Mouse (Mus musculus): ENCODE measurements around the gene Slit3.

The Slit3 gene

DNA sequence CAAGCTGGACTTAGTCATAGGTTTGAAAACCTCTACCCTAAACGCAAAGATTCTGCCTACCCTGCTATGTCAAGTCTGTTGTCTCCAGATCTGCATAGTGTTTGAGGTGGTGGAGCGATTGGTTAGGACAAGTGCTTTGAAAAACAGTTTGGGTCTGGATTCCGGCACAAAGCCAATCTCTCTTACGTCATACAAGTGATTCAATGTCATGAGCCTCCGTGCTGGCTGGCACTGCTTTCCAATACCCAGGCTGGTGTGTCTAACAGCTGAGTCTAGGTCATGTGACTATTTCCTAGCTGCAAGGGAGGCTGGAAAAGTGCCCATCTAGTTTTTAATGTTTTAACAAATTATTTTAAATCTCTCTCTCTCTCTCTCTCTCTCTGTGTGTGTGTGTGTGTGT, 196.2 kb downstream of the Slit3 start:
- DNase-seq = no peak

DNA sequence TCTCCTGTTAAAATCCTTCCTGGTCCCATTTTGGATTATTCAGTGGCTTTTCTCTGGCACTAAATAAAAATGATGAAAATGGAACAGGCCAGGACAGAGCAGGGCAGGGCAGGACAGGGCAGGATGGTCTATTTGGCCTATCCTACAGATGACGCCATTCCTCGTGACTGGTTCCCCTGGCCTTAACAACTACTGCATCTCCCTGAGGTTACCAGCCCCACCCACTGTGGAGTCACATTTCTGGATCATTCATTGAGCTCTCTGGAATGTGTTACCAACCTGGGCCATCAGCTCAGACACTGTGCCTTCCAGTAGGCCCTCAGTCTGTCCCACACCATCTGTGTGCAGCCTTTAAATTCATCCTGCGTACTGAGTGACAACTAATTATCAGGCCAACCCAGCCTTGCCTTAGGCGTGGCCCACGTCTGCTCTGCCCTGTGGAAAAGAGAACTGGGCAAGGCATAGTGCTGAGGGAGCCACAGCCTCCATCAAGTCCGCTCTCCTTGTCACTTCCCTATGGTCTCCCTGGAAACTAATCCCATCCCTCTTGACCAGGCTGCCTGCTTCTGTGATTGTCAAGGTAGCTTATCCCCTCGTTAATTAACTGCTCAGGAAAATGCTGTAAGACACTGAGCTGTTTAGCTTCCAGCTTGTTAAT, 196.9 kb downstream of the Slit3 start:
- no peak for DNase-seq

DNA sequence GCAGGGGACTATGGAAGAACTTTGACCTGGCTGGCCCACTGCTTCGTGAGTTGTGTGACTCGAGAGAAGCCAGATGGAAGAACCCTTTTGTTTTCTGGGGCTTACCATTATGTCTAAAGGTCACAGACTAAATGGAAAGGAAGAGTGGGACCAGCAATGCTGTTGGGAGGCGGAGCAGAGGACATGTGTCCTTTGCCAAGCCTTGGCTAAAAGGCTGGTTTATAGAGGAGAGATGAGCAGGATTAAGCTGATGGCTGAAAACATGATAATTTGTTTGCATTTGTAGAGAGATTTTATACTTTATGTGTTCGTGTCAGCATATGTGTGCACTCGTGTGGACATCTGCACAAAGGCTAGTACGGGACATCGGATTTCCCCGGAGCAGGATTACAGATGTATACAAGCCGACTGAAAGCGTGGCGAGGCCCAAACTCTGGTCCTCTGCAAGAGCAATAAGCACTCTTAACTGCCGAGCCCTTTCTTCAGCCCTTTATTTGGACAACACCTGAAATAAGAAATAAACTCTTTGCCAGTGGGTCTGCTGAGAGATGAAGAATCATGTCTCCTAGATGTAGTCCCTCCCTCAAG, 197.5 kb downstream of the Slit3 start:
- DNase-seq = no peak

DNA sequence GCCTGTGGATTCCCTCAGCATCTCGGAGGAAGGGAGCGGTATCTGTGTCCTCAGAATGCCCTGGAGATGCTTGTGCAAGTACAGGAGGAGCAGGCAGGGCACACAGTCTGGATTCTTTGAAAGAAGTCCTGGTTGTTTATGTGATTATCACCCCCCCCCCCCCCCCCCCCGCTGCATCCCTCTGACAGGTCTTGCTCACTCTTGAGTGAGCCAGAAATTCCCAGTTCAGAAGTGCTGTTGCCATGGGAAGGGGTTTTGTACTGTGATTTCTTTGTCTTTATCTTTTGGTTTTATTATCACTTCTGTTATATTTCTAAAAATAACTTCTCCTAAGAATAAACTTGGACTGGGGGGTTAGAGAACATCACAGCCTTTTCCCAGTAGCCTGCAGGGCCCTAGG, 199.5 kb downstream of the Slit3 start:
- DNase-seq = no peak

DNA sequence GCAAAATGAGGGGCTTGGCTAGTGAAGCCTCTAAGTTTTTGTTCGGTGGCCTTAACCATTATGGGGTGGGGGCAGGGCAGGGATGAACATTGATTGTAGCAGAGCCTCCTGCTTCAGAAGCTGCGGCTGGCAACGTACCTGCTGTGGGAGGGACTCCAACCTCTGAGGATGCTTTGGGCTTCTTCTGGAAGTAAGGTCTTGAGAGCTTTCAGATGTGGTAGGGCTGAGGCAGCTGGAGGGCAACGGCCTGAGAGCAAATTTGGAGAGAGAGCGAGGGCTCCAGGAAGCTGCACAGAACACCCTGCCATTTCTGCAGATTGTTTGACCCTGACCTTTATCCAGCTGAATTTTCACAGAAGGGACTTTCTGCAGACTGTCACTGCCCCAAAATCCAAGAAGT, 203.4 kb downstream of the Slit3 start:
- DNase-seq = no peak

DNA sequence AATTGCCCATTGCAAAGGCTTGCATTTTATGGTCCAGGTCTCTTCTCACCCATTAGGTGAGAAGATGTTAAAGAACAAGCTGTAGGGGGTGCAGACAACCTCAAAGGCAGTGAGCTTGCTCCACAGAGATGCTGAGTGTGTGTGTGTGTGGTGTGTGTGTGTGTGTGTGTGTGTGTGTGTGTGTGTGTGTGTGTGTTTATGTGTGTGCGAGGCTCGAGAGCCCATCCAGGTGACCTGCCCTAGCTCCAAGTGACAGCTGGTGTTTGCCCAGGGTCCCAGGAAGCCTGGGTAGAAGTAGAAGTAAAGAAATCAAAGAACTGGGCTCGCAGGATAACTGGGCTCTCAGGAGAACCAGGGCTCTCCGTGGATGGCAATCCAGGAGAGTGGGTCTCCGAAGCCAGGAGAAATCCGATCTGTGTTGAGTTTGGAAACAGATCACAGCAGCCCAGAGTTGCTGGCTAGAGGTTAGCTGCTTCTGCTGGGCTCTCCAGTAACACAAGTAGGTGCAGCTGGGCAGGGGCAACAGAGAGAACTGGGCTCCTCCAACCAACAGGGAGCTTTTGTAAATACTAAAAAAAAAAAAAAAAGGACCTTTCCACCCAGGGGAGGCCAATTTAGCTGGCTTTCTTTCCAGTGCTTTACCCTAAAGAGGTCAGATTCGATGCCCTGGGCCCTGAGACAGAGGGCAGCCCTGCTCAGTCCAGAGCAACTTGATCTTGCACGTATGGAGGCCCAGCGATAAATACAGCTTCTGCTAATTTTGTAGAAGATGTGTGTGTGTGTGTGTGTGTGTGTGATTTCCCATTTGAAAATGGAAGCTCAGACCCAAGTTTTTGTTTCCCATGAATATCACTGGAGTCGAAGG, 204.3 kb downstream of the Slit3 start:
- no peak for DNase-seq

DNA sequence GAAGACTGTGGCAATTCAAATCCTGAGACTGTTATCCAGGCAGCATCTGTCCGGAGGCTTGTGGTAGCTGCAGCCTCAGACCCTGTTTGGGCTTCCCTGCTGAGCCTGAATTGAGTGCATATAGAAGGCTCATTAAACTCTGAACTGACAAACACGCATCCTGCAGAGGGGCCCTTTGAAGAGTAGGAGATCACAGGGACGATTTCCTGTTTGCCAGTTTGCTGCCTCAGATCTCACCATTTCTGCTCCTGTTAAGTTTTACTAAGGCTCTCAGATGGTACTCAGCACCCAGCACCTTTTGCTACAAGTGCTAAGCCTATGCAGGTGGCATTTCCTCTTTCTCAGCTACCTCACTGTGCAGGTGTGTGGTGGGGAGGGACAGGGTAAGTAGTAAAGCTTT, 205.3 kb downstream of the Slit3 start:
- no peak for DNase-seq

DNA sequence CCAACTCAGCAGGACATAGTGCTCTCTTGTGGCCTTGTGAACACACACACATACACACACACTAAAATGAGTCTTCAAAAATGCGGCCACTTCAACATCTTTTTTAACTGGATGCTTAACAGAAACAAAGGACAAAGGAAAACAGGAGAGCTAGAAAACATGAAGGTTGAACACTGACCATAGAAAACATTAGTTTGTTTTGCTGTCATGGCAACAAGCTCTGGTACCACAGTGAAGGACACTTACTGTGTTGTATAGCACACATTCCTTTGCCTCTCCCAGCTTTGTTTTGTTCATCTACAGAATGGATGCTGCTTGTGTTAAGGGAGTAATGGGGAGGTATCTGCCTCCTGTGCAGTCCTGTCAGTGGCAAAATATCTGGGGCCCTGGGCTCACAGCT, 206.9 kb downstream of the Slit3 start:
- no peak for DNase-seq

DNA sequence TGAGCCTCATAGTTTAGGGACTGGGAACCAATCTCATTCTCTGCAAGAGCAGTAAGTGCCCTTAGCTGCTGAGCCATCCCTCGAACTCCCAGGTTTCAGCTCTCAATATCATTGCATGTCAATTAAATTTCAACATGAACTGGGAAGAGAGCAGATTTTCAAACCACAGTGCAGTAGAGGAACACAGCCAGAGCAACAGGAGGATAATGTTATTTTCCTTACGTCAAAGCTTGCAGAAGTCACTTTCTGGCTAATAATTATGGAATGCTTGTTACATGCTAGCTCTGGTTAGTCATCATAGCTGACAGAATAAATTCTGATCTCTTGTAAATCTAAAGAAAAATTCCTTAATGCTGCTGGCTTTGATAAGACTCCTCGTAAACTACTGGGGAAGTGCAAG, 210.5 kb downstream of the Slit3 start:
- DNase-seq = no peak

DNA sequence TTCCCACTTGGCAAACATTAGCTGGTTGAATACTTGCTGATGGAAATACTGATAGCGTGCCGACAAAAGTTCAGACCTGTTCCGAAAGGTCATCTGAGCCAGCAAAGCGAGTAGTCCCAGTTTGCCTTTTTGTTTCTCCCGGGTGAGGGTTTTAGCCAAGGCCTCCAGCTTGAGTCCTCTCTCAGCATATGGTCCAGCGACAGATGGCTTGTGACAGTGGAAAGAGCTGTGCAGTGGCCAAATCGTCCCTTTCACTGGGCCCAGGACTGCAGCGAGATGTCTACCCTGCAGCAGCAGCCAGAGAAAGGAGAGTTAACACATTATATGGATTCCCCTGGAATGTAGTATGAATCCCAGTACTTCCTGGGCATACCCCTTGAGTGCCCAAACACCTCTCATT, 215.5 kb downstream of the Slit3 start:
- no peak for DNase-seq

DNA sequence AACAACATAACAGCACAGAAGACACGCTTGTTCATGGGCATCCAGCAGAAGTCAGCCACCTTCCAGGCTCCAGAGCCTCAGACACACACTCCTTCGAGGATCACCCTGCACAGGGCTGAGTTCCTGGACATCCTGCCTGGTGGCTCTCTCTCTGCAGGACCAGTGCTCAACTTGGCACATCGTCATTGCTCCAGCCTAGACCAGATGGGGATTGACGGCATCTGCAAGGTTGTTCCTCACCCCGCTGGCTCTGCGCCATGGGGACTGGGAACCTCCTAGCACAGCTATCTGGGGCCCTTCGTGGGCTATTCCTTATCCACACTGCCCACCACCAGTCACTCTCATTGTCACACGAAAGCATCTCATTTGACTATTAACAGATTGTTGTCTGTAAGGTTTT, 216.5 kb downstream of the Slit3 start:
- DNase-seq = peak; percentile 4

DNA sequence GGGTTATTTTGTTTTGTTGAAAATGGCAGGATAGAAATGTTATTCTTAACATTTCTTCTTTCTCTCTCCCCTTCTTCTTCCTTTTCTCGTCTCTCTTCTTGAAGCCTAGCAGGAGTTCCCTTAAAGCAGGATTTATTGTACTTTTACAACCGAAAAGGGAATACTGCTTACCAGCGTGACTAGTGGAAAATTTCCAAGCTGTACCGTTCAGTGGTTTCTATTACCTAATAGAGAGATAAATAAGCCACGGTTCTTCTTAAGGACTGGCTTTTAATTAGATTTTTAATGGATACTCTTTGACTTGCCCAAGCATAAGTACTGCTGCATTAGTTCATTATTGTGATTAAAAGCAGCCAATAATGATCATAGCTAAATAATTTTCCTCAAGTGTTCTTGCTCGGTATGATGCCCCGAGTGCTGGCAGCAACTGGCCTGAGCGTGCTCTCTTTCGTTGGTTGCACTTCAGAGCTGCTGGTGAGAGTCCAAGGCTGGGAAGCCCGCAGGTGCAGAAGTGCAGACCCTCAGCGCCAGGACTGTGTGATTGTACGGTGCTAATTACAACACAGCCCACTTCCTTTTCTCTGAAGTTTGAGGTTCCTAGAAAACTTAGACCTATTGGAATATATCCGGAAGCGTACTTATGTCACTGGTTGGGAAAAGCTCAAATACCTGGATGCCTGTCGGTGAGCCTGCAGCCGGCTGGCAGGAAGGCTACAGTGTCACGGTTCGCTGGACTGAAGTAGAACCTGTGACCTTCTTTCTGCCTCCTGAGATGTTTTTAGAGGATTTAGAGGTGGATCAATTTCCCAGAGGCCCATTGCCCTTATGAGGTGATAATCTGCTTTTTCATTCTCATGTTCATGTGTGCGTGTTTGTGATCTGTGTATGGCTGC, 217.1 kb downstream of the Slit3 start:
- peak; percentile 54 for DNase-seq

DNA sequence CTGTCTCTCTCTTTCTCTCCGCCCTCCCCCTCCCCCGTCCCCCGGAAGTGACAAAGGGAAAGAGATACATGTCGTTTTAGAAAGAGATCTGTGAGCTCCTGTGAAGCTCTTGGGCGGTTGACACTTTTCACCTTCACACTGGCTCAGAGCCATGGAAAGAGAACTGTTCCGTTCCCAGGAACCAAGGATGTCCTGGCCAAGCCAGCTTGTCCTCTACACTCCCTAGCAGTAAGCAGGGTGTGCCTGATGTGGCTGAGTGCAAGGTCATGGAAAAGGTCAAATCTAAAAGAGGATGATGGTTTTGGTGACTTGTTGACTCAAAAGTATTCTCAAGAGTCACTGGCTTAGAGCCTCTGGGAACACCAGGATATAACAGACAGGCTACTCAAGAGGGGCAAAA, 219.7 kb downstream of the Slit3 start:
- no peak for DNase-seq

DNA sequence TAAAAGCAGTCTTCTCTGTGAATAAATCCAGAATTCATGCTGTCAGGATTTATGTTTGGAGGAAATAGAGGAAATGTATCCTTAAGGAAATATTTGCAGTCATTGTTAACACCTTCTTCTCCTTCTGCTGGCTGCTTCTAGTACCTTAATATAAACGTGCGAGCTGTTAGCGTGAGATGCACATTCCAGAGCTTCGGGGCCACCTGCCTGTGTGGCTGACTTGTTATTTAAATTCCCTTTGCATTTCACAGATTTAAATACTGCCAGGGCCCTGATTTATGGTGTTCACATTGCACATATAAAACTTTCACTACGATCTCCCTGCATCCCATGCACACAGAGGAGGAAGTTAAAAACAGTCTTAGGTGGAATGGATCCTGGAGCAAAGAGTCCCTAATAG, 221.5 kb downstream of the Slit3 start:
- DNase-seq = no peak

DNA sequence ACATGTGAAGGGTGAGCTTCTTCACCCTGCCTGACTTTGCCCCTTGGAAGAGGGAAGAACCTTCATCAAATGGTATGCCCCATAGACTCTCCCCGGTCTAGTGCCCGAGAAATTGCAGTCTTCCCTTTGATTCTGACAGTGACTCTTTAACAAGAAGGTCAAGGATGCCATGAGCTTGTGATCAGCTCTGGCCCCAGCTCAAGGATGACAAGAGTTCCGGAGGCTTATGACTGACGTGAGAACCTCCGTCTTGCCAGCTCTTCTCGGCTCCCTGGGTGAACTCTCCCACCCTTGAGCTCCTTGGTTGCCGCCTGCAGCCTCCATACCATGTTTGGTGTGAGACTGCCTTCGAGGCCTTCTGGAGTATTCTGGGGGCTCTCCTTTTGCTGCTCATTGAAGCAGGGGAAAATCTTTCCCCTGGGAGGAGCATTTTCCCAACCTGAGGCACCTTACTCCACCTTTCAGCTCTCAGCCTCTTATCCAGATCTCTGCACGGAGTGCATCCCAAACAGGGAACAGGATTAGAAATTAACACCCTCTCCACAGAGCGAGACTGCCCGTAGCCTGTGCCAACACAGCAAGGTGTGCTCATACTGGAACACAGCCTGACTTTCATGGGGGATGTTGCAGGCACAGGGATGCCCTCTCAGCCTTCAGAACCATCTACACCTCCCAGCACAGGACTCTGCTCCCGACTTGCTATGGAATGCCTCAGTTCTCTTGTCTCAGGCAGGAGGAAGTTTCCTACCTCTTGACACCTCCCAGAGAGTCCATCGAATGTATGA, 224.9 kb downstream of the Slit3 start:
- no peak for DNase-seq

DNA sequence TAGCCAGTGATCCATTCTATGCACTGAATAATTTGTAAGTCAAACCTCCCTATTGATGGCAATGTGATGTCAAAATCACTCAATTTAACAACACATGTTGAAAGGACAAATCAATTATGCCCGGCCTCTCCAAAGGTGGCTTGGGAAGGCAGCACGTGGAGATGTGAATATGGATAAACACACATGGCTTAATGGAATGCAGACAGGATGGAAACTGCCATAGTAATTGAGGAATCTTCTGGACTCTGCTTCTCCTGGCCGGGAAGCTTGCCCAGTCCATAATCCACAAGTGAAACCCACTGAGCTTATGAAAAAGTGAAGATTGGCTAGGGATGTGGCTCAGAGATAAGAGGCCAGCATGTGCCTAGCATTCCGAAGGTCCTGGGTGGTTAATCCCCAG, 227.1 kb downstream of the Slit3 start:
- no peak for DNase-seq

DNA sequence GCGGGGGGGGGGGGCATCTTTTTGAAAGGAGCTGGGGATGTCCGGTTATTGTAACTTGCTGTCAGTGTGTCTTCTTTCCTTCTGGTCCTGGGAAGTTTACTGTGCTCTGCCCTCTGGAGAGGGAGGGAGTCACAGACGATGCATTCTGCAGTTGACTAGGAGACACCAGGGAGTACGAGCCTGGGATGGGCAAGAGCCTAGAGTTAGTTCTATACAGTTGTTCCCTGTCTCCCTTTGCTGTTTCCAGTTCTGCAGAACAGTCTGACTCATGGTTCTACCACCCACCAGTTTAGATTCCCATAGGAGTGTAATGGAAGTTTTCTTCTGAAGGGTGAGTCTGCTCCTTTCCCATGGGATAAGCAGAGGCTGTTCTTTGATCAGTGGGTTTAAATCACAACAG, 229.9 kb downstream of the Slit3 start:
- DNase-seq = no peak

DNA sequence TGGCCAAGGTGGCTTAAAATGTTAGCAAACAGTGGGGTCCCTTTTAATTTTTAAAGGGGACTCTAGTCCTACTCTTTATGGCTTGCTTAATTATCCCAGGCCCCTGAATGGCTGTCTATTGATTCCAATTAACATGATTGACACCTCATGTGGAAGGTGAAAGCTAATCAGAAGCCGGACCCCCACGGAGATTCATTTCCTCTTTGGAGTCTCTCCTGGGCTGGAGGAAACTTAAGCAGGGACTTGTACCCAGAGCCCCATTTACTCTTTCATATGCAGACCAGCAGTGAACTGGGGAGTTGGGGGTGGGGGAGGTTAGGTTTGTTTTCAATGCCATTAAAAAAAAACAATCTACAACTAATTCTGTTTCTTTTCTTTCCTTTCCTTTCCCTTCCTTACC, 230.4 kb downstream of the Slit3 start:
- no peak for DNase-seq

DNA sequence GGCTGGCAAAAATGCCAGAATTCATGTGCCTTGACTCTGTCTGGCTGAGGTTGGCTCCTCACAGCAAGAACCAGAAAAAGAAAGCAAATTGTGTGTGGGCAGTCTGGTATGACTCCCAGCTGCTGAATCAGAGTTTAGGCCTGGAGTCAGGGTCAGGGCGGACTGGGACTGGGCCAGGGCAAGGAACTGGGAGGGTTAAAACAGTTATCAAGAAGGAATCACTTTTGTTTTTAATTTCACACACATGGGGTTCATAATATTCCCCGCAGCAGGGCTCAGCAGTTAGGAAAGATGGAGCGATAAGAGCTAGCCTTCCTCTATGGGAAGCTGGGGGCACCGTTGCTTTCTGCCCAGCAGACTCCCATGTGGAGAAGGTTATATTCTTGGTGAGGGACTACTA, 234.8 kb downstream of the Slit3 start:
- no peak for DNase-seq

DNA sequence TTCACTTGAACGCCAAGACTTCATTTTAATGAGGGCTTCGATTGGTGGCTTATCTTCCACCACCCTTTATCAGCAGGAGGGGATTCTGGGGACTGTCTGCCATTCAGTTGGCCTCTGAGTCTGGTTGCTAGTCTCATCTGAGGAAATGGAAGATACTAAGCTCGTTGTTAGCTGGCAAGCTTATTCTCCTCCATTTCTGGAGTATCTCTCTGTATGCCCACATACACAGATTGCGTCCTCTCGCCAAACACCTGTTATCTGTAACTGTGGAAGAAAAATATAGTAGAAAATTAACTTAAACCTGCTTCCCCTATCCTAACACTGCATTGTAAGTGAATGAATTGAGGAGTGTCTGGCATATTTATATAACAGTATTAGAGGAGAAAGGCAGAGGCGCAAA, 240.0 kb downstream of the Slit3 start:
- DNase-seq = no peak

DNA sequence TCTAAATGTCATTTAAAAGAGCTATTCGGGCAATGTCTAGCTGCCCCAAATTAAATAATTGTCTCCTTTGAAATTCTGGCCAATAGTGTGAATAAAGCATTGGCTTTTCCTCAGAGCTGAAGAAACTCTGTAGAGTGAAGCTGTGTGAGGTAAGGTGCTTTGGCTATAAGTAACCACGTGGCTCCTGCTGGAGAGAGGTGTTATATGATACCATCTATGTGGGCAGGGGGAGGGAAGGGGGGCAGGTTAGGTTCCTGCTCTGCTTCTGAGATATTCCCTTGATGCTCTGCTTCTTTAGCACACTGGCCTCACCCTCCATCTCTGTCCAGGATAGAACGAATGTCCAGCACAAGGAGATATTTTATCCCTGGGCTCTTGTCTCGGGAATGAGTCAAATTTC, 242.0 kb downstream of the Slit3 start:
- DNase-seq = no peak

DNA sequence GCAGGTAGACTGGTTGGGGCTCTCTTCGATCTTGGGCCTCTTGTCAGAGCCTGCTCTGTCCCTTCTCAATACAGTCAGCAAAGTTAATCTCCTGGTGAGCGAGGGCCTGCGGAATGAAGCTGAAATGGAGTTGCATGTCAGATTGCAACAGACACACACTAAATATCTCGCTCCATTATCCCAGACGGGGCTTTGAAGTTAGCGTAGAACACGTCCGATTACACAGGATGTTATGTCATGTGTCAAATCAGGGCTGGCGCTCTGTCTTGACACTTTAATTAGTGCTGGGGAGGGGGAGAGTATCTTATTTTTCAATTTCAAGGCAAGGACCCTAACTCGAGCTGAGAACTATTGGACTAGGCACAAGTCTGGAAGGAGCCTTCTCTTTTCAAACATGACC, 243.4 kb downstream of the Slit3 start:
- no peak for DNase-seq
